Mouse (Mus musculus): Measurements from ENCODE around the gene Ms4a2. TPM values are rescaled to one million over a fixed set of nuclear protein-coding genes. Genes with fewer than 3 reads are reported as not detected.

The Ms4a2 gene
- polyA plus RNA-seq, 1 experiment, result not detected

DNA sequence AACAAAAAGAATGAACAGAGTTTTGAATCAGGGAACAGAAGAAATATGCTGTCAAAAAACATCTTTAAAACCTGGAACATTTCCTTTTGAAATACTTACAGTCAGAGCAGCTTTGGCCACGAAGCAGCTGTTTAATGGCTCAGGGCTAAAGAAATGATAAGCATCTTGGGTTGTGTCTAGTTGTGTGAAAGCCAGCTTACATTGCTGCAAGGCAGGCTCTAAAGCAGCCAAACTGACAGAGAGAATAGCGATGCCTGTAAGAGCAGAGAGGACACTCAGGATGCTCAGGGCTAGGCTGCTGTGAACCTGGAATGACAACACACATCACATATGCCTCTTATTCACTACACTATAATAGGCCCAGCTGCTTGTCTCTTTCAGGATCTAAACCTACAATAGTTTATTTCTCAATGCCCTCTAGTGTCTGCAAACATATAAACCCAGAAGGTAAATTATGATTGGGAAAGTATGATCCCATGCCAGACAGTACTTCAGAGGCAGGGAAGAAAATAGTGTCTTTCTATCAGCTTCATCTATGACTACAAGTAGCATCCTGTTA is 33.5 kb downstream of the Ms4a2 start:
- H3K4me1 ChIP-seq (ENCODE audit: control insufficient read depth, insufficient read depth, low read length), result no peaks in the 10 kb centered on the region
- no peak for TF ChIP-seq POLR2A (IDR thresholded peaks at IDR 0.05; ENCODE audit: control insufficient read depth, low read depth, low read length)
- TF ChIP-seq CTCF (IDR thresholded peaks at IDR 0.05; ENCODE audit: control insufficient read depth, insufficient read depth, insufficient replicate concordance, low read depth, low read length), result no peak
- H3K27ac ChIP-seq (ENCODE audit: control insufficient read depth, insufficient read depth, low read depth, low read length), result no peak overlapping the region
- H3K27me3 ChIP-seq (ENCODE audit: control insufficient read depth, insufficient read depth, low read length), result no peaks in the 10 kb centered on the region
- no peaks in the 10 kb centered on the region for H3K36me3 ChIP-seq (ENCODE audit: control insufficient read depth, insufficient read depth, low read length)
- no peak overlapping the region for H3K4me3 ChIP-seq (ENCODE audit: control insufficient read depth, low read depth, low read length)

DNA sequence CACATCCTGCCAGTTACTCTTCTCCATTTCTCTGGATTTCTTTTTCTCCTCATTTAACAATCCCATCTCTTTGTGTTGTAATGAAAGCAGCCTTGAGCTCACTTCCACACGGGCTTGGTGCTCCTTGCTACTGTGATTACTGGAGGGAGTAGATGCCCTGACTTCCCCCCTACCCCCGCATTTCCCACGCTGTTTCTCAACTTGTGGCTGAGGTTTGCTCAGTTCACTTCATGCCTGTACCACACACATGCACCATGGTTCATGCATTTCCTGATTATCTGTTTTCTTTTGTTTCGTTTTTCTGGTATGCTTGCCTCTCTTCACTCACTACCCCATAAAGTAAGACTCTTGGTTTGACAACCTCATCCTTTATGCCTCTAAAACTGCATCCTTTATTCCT is 34.3 kb downstream of the Ms4a2 start:
- no peak overlapping the region for H3K27ac ChIP-seq (ENCODE audit: control insufficient read depth, insufficient read depth, low read depth, low read length)
- no peak for TF ChIP-seq POLR2A (IDR thresholded peaks at IDR 0.05; ENCODE audit: control insufficient read depth, low read depth, low read length)
- no peak for TF ChIP-seq CTCF (IDR thresholded peaks at IDR 0.05; ENCODE audit: control insufficient read depth, insufficient read depth, insufficient replicate concordance, low read depth, low read length)
- H3K36me3 ChIP-seq (ENCODE audit: control insufficient read depth, insufficient read depth, low read length), result no peaks in the 10 kb centered on the region
- H3K27me3 ChIP-seq (ENCODE audit: control insufficient read depth, insufficient read depth, low read length), result no peaks in the 10 kb centered on the region
- no peaks in the 10 kb centered on the region for H3K4me1 ChIP-seq (ENCODE audit: control insufficient read depth, insufficient read depth, low read length)
- H3K4me3 ChIP-seq (ENCODE audit: control insufficient read depth, low read depth, low read length), result no peak overlapping the region

DNA sequence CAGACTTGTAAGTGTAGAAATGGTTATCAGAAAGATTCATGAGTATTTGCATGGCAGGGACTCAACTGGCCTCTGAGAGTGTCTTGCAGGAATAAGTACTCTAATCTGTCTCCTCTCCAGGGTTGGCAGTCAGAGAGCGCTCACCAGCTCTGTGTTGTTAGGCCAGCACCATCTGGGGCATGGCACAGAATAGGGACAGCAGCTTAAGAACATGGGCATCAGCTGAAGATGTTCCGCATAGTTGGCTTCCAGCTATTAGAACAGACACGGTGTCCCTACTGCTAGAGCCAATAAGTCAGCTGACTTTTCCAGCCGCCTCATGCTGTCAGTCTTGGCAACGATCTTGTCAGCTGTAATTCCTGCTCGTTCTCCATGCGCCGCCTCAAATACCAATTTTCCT is 48.6 kb downstream of the Ms4a2 start:
- Histone ChIP-seq H3K4me3 (ENCODE audit: control insufficient read depth, low read depth, low read length) (no peak overlapping the region), H3K4me1 (ENCODE audit: control insufficient read depth, insufficient read depth, low read length) (no peaks in the 10 kb centered on the region), H3K36me3 (ENCODE audit: control insufficient read depth, insufficient read depth, low read length) (no peaks in the 10 kb centered on the region), H3K27ac (ENCODE audit: control insufficient read depth, insufficient read depth, low read depth, low read length) (no peak overlapping the region), H3K27me3 (ENCODE audit: control insufficient read depth, insufficient read depth, low read length) (no peaks in the 10 kb centered on the region)
- TF ChIP-seq CTCF (IDR thresholded peaks at IDR 0.05; ENCODE audit: control insufficient read depth, insufficient read depth, insufficient replicate concordance, low read depth, low read length) (no peak), POLR2A (IDR thresholded peaks at IDR 0.05; ENCODE audit: control insufficient read depth, low read depth, low read length) (no peak)

Other genes starting within 250 kb of the Ms4a2 start
- gene Ms4a4a, start 248.2 kb downstream of the Ms4a2 start, polyA plus RNA-seq (2012; rRNA removed), result 0.48 TPM in 1 of 2 replicates, not detected in the other
- gene Ms4a4c, start 218.9 kb downstream of the Ms4a2 start, polyA plus RNA-seq (2012; rRNA removed), result 0.26 TPM in 1 of 2 replicates, not detected in the other
- 1.9 TPM in 2 replicates for gene Ms4a4b, start 180.2 kb downstream of the Ms4a2 start, polyA plus RNA-seq (2012; rRNA removed)
- gene Ms4a6c, start 154.4 kb downstream of the Ms4a2 start, polyA plus RNA-seq (2012; rRNA removed), result 1.1 and 2.3 TPM in 2 replicates
- 1.9 and 3.8 TPM in 2 replicates for gene Gm8369, start 137.8 kb downstream of the Ms4a2 start, polyA plus RNA-seq (2012; rRNA removed)
- 1.2 and 1.6 TPM in 2 replicates for gene Ms4a6b, start 107.2 kb downstream of the Ms4a2 start, polyA plus RNA-seq (2012; rRNA removed)
- 1.8 and 2.3 TPM in 2 replicates for gene Ms4a4d, start 86.9 kb downstream of the Ms4a2 start, polyA plus RNA-seq (2012; rRNA removed)
- 0.32 and 0.79 TPM in 2 replicates for gene Ms4a6d, start 18.9 kb downstream of the Ms4a2 start, polyA plus RNA-seq (2012; rRNA removed)
- not detected in 2 replicates for gene Ms4a3, start 17.1 kb upstream of the Ms4a2 start, polyA plus RNA-seq (2012; rRNA removed)
- not detected in 2 replicates for gene Oosp2, start 36.8 kb upstream of the Ms4a2 start, polyA plus RNA-seq (2012; rRNA removed)
- not detected in 2 replicates for gene Oosp1, start 67.4 kb upstream of the Ms4a2 start, polyA plus RNA-seq (2012; rRNA removed)
- not detected in 2 replicates for gene Oosp3, start 73.3 kb upstream of the Ms4a2 start, polyA plus RNA-seq (2012; rRNA removed)
- gene Gif, start 123.8 kb upstream of the Ms4a2 start, polyA plus RNA-seq (2012; rRNA removed), result 0.82 and 0.90 TPM in 2 replicates
- gene Mrpl16, start 146.7 kb upstream of the Ms4a2 start, polyA plus RNA-seq (2012; rRNA removed), result 19.5 and 20.4 TPM in 2 replicates
- 0.61 and 0.87 TPM in 2 replicates for gene Stx3, start 195.7 kb upstream of the Ms4a2 start, polyA plus RNA-seq (2012; rRNA removed)
- not detected in 2 replicates for gene Olfr1417, start 215.5 kb upstream of the Ms4a2 start, polyA plus RNA-seq (2012; rRNA removed)
- not detected in 2 replicates for gene Olfr1418, start 237.3 kb upstream of the Ms4a2 start, polyA plus RNA-seq (2012; rRNA removed)

All from testis, adult 2 months (tissue).